Mouse (Mus musculus): ENCODE data around the gene Kcnj1. TPM values are rescaled to one million over a fixed set of nuclear protein-coding genes. Genes with fewer than 3 reads are reported as not detected.

Kcnj1 gene
- total and polyA plus RNA-seq, 2 experiments from 2014 or later, result not detected

- Histone ChIP-seq H3K36me3 (ENCODE audit: insufficient read depth) (no peaks in the 10 kb centered on the region), H3K9ac (no peak overlapping the region), H3K27ac (ENCODE audit: low read depth, low read length) (no peak overlapping the region), H3K9me3 (ENCODE audit: low read length) (no peaks in the 10 kb centered on the region), H3K4me2 (ENCODE audit: low read depth) (no peak overlapping the region), H3K4me1 (ENCODE audit: insufficient read depth) (no peaks in the 10 kb centered on the region), H3K4me3 (ENCODE audit: low read depth, low read length) (no peak overlapping the region), H3K27me3 (ENCODE audit: insufficient read depth, low read length) (no peaks in the 10 kb centered on the region)
- TF ChIP-seq CTCF (IDR thresholded peaks at IDR 0.05; ENCODE audit: low read depth), result no peak
- DNase-seq (no peak), ATAC-seq (no peak)
- WGBS, result 33% methylated on average over 8 of the region's 8 CpGs
Measured at GRCm38 (mm10) chr9:32417466-32418116, 45.3 kb downstream of the Kcnj1 start.

GRCm38 (mm10) chr9:32420711-32421110 is 48.4 kb downstream of the Kcnj1 start:
- no peaks in the 10 kb centered on the region for H3K27me3 ChIP-seq (ENCODE audit: insufficient read depth, low read length)
- no peaks in the 10 kb centered on the region for H3K9me3 ChIP-seq (ENCODE audit: low read length)
- H3K36me3 ChIP-seq (ENCODE audit: insufficient read depth), result no peaks in the 10 kb centered on the region
- no peaks in the 10 kb centered on the region for H3K4me1 ChIP-seq (ENCODE audit: insufficient read depth)
- H3K27ac ChIP-seq (ENCODE audit: low read depth, low read length), result no peak overlapping the region
- ATAC-seq (no peak), DNase-seq (no peak)
- H3K9ac ChIP-seq, result no peak overlapping the region
- no peak overlapping the region for H3K4me2 ChIP-seq (ENCODE audit: low read depth)
- H3K4me3 ChIP-seq (ENCODE audit: low read depth, low read length), result no peak overlapping the region
- TF ChIP-seq CTCF (IDR thresholded peaks at IDR 0.05; ENCODE audit: low read depth), result no peak

GRCm38 (mm10) chr9:32425321-32425720 is 53.0 kb downstream of the Kcnj1 start:
- WGBS, result 75% methylated on average over 7 of the region's 7 CpGs

GRCm38 (mm10) chr9:32431061-32431460 is 58.8 kb downstream of the Kcnj1 start:
- no peak overlapping the region for H3K9ac ChIP-seq
- no peak for TF ChIP-seq CTCF (IDR thresholded peaks at IDR 0.05; ENCODE audit: low read depth)
- H3K4me2 ChIP-seq (ENCODE audit: low read depth), result no peak overlapping the region
- no peaks in the 10 kb centered on the region for H3K27me3 ChIP-seq (ENCODE audit: insufficient read depth, low read length)
- no peak overlapping the region for H3K27ac ChIP-seq (ENCODE audit: low read depth, low read length)
- DNase-seq, result no peak
- H3K4me1 ChIP-seq (ENCODE audit: insufficient read depth), result no peaks in the 10 kb centered on the region
- ATAC-seq, result no peak
- no peaks in the 10 kb centered on the region for H3K36me3 ChIP-seq (ENCODE audit: insufficient read depth)
- no peaks in the 10 kb centered on the region for H3K9me3 ChIP-seq (ENCODE audit: low read length)
- WGBS, result 88% methylated on average over 3 of the region's 3 CpGs
- H3K4me3 ChIP-seq (ENCODE audit: low read depth, low read length), result no peak overlapping the region

More at GRCm38 (mm10) chr9:32425321-32425720, 53.0 kb downstream of the Kcnj1 start:
- no peak overlapping the region for H3K4me2 ChIP-seq (ENCODE audit: low read depth)
- DNase-seq (no peak), ATAC-seq (no peak)
- H3K4me1 ChIP-seq (ENCODE audit: insufficient read depth), result no peaks in the 10 kb centered on the region
- no peak overlapping the region for H3K27ac ChIP-seq (ENCODE audit: low read depth, low read length)
- H3K27me3 ChIP-seq (ENCODE audit: insufficient read depth, low read length), result no peaks in the 10 kb centered on the region
- no peak overlapping the region for H3K4me3 ChIP-seq (ENCODE audit: low read depth, low read length)
- H3K36me3 ChIP-seq (ENCODE audit: insufficient read depth), result no peaks in the 10 kb centered on the region
- no peaks in the 10 kb centered on the region for H3K9me3 ChIP-seq (ENCODE audit: low read length)
- no peak for TF ChIP-seq CTCF (IDR thresholded peaks at IDR 0.05; ENCODE audit: low read depth)
- no peak overlapping the region for H3K9ac ChIP-seq

- peak; percentile 47 for ATAC-seq
- Histone ChIP-seq H3K4me3 (ENCODE audit: low read depth, low read length) (no peak overlapping the region), H3K4me2 (ENCODE audit: low read depth) (no peak overlapping the region), H3K27ac (ENCODE audit: low read depth, low read length) (no peak overlapping the region), H3K4me1 (ENCODE audit: insufficient read depth) (no peaks in the 10 kb centered on the region), H3K36me3 (ENCODE audit: insufficient read depth) (no peaks in the 10 kb centered on the region), H3K9ac (no peak overlapping the region), H3K9me3 (ENCODE audit: low read length) (no peaks in the 10 kb centered on the region), H3K27me3 (ENCODE audit: insufficient read depth, low read length) (no peaks in the 10 kb centered on the region)
- DNase-seq, result peak; percentile 29
- 50% methylated on average over 19 of the region's 19 CpGs for WGBS
- no peak for TF ChIP-seq CTCF (IDR thresholded peaks at IDR 0.05; ENCODE audit: low read depth)
Measured at GRCm38 (mm10) chr9:32434241-32435213, 62.2 kb downstream of the Kcnj1 start.

- no peaks in the 10 kb centered on the region for H3K36me3 ChIP-seq (ENCODE audit: insufficient read depth)
- DNase-seq, result no peak
- TF ChIP-seq CTCF (IDR thresholded peaks at IDR 0.05; ENCODE audit: low read depth), result no peak
- no peaks in the 10 kb centered on the region for H3K9me3 ChIP-seq (ENCODE audit: low read length)
- 68% methylated on average over 3 of the region's 3 CpGs for WGBS
- H3K4me1 ChIP-seq (ENCODE audit: insufficient read depth), result no peaks in the 10 kb centered on the region
- H3K4me3 ChIP-seq (ENCODE audit: low read depth, low read length), result no peak overlapping the region
- ATAC-seq, result no peak
- no peak overlapping the region for H3K9ac ChIP-seq
- no peak overlapping the region for H3K4me2 ChIP-seq (ENCODE audit: low read depth)
- H3K27ac ChIP-seq (ENCODE audit: low read depth, low read length), result no peak overlapping the region
- no peaks in the 10 kb centered on the region for H3K27me3 ChIP-seq (ENCODE audit: insufficient read depth, low read length)
Measured at GRCm38 (mm10) chr9:32443115-32443514, 70.8 kb downstream of the Kcnj1 start.

- WGBS, result 25% methylated on average over 6 of the region's 6 CpGs
- no peak for TF ChIP-seq CTCF (IDR thresholded peaks at IDR 0.05; ENCODE audit: low read depth)
- H3K4me2 ChIP-seq (ENCODE audit: low read depth), result no peak overlapping the region
- no peaks in the 10 kb centered on the region for H3K27me3 ChIP-seq (ENCODE audit: insufficient read depth, low read length)
- no peak overlapping the region for H3K4me3 ChIP-seq (ENCODE audit: low read depth, low read length)
- H3K36me3 ChIP-seq (ENCODE audit: insufficient read depth), result no peaks in the 10 kb centered on the region
- H3K4me1 ChIP-seq (ENCODE audit: insufficient read depth), result no peaks in the 10 kb centered on the region
- ATAC-seq (no peak), DNase-seq (no peak)
- no peak overlapping the region for H3K9ac ChIP-seq
- no peaks in the 10 kb centered on the region for H3K9me3 ChIP-seq (ENCODE audit: low read length)
- H3K27ac ChIP-seq (ENCODE audit: low read depth, low read length), result no peak overlapping the region
Measured at GRCm38 (mm10) chr9:32443817-32444216, 71.5 kb downstream of the Kcnj1 start.

Measured in forebrain, postnatal 0 days (tissue).